Comparison of ENCODE assay signal across 11 mouse cellular contexts in genomic region chr9:63722918-63723317, GRCm38 (mm10).
"Had no signal": no experiment of that assay in that cellular context is flagged by ENCODE, and none has a peak within 500 bp of the region (broad histone marks: within the 10 kb centered on the region; RNA-seq: fewer than 3 reads in every experiment).

No protein-coding gene starts in this region.

- H3K9ac ChIP-seq: limb, embryonic 15.5 days; liver, embryonic 12.5 days; lung, embryonic 14.5 days; neural tube, embryonic 12.5 days had no signal

- H3K4me3 ChIP-seq: left cerebral cortex, adult 2 months; limb, embryonic 15.5 days; liver, embryonic 12.5 days; midbrain, embryonic 10.5 days; myocyte; neural tube, embryonic 12.5 days had no signal

- DNase-seq: kidney, postnatal 25 days; lung, embryonic 14.5 days; lung, postnatal 4 days; midbrain, embryonic 14.5 days; thymus, postnatal 36 days had no signal

- H3K9me3 ChIP-seq: limb, embryonic 15.5 days; liver, embryonic 12.5 days; midbrain, embryonic 10.5 days; neural tube, embryonic 12.5 days had no signal

- H3K27me3 ChIP-seq: limb, embryonic 15.5 days; liver, embryonic 12.5 days; neural tube, embryonic 12.5 days had no signal

- ATAC-seq: liver, embryonic 12.5 days had no signal

- H3K36me3 ChIP-seq: liver, embryonic 12.5 days; neural tube, embryonic 12.5 days had no signal

- H3K27ac ChIP-seq: left cerebral cortex, adult 2 months; limb, embryonic 15.5 days; liver, embryonic 12.5 days; midbrain, embryonic 10.5 days; neural tube, embryonic 12.5 days had no signal

- H3K4me2 ChIP-seq: limb, embryonic 15.5 days; liver, embryonic 12.5 days; lung, embryonic 14.5 days; neural tube, embryonic 12.5 days had no signal
